Mouse (Mus musculus) brown adipose tissue, adult 24 weeks (tissue): Measurements from ENCODE around the gene Lrpprc. TPM values are rescaled to one million over a fixed set of nuclear protein-coding genes. Genes with fewer than 3 reads are reported as not detected.

ENCODE experiments used
- H3K27ac ChIP-seq: fragments of 200-500 bp; replicated peaks from 2 replicates; pipeline ENCODE4 v1.5.1; 2012; ENCODE audit warnings: low read depth, mild to moderate bottlenecking, low read length
- H3K4me1 ChIP-seq: fragments of 200-500 bp; 2 replicates; pipeline ENCODE4 v1.6.1; 2012; ENCODE audit warnings: low read length, mixed read lengths; ENCODE audit not compliant: control insufficient read depth, insufficient read depth, insufficient read length
- H3K4me3 ChIP-seq: fragments of 200-500 bp; 2 replicates; pipeline ENCODE4 v1.5.1; 2012; ENCODE audit warnings: low read depth, mild to moderate bottlenecking, low read length, moderate library complexity; ENCODE audit not compliant: insufficient read depth
- polyA plus RNA-seq: library from polyadenylated mRNA; stranded (reverse); fragments of >200 nt; gene quantifications from 2 replicates; pipeline ENCODE4 v1.2.4, GENCODE M21; 2012; ENCODE audit not compliant: missing spikeins, insufficient read depth, insufficient read length

Gene Lrpprc
- polyA plus RNA-seq, 1 experiment: 66.6 TPM

DNA sequence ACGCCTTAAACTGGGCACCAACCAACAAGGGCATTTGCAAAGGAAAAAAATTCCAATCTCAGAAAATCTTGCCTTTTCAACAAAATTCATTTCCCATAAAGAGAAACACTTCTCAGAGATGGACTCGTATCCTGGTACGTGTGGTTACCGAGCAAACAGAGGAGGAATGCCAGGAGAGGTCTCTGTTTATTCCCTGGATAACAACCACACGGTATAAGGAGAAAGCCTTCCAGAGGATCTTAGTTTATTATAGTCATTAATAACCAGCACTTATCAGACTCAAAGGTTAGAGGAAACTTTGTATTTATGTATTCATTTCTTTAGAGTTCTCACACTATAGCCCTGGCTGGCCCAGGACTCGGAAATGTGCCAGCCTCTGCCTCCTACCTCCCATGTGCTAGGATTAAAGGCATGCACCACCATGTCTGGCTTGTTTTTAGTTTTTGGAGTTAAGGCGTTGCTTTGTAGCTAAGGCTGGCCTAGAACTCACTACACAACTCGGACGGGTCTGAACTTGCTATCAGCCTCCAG, 42.4 kb downstream of the Lrpprc start:
- H3K4me3 ChIP-seq: no peak overlapping the region
- H3K4me1 ChIP-seq: no peaks in the 10 kb centered on the region
- no peak overlapping the region for H3K27ac ChIP-seq

DNA sequence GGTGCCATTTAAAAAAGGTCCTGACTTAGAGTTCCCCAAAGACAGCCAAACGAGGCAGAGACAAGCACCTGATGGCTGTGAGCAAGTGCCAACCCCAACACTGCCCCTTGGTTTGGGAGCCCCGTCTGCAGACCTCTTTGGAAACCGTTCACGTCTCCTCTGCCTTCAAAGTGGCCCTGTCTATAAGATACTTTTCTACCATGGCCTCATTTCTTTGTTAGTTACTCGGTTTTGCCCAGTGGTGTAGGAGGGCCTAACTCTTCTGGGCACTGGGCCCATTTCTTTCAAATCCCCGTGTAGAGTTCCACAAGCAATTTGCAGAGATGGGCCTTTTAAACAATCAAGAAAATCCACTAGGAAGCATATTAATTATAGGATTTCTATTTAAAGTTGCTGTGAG, 43.4 kb downstream of the Lrpprc start:
- H3K4me3 ChIP-seq: no peak overlapping the region
- no peaks in the 10 kb centered on the region for H3K4me1 ChIP-seq
- no peak overlapping the region for H3K27ac ChIP-seq

GRCm38 (mm10) chr17:84745001-84745400, 45.6 kb downstream of the Lrpprc start:
- H3K4me1 ChIP-seq: no peaks in the 10 kb centered on the region
- no peak overlapping the region for H3K27ac ChIP-seq
- no peak overlapping the region for H3K4me3 ChIP-seq

- Histone ChIP-seq H3K4me1 (no peaks in the 10 kb centered on the region), H3K27ac (no peak overlapping the region), H3K4me3 (no peak overlapping the region)
These were observed 46.3 kb downstream of the Lrpprc start for GRCm38 (mm10) chr17:84744256-84744655.

DNA sequence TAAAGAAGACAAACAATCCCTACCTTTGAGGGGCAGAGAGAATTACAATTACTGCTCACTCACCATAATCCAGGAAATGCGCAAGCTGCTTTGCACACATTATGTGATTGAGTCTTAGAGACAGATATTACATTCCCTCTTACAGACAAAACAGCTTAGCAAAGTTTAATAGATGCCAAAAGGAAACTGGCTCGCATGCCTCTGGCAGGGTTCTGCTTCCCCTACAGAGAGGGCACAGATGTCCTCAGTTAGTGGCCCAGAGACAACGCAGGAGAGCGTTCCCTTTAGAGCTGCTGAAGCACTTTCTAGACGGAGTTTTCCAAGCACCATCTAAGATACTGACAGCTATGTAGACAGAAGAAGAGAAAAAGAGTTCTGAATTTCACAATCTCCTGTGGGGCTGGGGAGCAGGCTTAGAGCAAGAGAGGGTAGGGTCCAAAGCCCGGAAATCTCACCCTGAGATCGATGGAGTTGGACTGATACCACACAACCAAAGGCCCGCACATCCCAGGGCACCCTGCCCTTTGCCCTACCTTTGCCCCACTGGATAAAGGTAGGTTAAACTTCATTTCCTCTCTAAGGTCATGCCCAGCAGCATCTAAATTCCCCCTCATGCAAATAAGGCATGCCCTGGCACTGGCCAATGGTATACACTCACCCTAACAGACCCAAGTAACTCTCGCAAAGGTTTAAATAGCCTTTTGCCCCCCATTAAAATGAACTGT, 52.4 kb downstream of the Lrpprc start:
- Histone ChIP-seq H3K4me1 (no peaks in the 10 kb centered on the region), H3K4me3 (no peak overlapping the region), H3K27ac (no peak overlapping the region)

DNA sequence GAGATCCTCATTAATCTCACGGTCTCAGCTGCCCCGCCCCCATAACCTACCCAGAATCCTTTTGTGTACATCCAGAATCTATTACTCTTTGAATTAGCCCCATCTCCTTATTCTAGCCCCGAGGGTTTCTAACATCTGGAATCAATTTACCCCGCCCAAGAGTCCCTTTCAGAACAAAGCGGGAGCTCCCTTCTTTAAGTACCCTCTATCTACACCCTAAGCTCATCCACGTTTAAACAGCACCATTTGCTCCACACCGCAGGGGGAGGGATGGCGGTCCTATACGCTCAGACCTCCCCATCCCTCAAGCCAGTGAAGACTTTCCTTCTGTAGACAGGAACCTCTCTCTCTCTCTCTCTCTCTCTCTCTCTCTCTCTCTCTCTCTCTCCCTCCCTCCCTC, 53.9 kb downstream of the Lrpprc start:
- H3K27ac ChIP-seq: no peak overlapping the region

DNA sequence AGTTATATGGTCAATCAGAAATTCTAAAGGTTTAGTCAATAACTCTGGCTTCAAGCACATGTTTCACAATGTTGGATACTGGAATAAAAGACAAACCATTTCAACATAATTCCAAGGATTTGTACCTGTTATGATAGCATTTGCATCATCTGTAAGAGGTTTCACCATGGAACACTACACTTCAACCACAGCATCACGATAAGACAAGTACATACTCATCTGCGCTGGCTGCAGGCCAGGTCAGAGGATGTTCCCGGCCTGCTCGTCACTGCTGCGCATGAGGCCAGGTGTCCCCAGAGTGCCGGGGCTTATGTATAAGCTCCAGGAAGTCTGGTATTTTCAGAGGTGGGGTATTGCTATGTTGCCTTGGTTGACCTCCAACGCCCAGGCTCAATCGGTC, 58.0 kb downstream of the Lrpprc start:
- Histone ChIP-seq H3K27ac (no peak overlapping the region), H3K4me1 (no peaks in the 10 kb centered on the region), H3K4me3 (no peak overlapping the region)

More for the DNA sequence above, 53.9 kb downstream of the Lrpprc start:
- H3K4me3 ChIP-seq: no peak overlapping the region
- no peaks in the 10 kb centered on the region for H3K4me1 ChIP-seq

- no peaks in the 10 kb centered on the region for H3K4me1 ChIP-seq
- no peak overlapping the region for H3K4me3 ChIP-seq
- no peak overlapping the region for H3K27ac ChIP-seq
These were observed 59.2 kb downstream of the Lrpprc start for GRCm38 (mm10) chr17:84731361-84731760.

DNA sequence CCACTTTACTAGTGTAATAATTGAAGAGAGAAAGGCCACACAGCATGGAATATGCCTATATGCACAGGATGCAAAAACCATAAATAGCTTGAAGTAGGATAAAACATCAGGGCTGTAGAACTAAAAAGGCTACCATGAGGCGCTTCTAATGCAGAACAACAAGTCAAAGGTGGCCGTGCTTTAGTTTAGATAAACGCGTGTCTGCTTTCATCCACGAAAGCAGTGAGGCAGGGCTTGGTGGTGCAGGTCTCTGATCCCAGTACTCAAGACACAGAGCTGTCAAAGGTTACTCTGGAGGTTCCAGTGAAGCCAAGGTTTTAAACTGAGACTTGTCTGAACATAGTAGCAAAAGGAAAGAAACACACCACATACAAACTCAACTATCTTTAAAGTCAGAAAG, 61.4 kb downstream of the Lrpprc start:
- no peaks in the 10 kb centered on the region for H3K4me1 ChIP-seq
- no peak overlapping the region for H3K4me3 ChIP-seq
- H3K27ac ChIP-seq: no peak overlapping the region

- no peak overlapping the region for H3K27ac ChIP-seq
- H3K4me3 ChIP-seq: no peak overlapping the region
- H3K4me1 ChIP-seq: no peaks in the 10 kb centered on the region
These were observed 62.2 kb downstream of the Lrpprc start for GRCm38 (mm10) chr17:84728201-84728911.

DNA sequence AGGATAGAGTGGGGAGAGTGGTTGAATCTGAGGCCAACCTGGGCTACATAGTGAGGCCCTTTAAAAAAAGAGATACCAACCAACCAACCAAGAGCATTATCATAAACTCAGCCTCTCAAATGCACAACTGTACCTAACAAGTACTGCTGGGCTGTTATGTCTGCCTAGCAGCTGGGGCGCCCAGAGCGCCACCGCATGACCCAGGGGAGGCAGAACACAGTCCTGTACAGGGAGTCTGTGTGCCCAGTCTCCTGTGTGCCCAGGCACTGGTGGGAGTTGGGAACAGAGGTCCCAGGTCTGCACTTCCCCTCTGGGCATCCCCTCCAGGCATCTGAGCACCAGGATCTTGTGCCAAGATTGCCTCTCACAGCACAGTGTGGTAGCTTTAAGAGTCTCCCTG, 65.4 kb downstream of the Lrpprc start:
- Histone ChIP-seq H3K4me1 (no peaks in the 10 kb centered on the region), H3K27ac (no peak overlapping the region), H3K4me3 (no peak overlapping the region)

GRCm38 (mm10) chr17:84724028-84724427, 66.6 kb downstream of the Lrpprc start:
- Histone ChIP-seq H3K4me3 (no peak overlapping the region), H3K27ac (no peak overlapping the region), H3K4me1 (no peaks in the 10 kb centered on the region)

GRCm38 (mm10) chr17:84719105-84719504, 71.5 kb downstream of the Lrpprc start:
- H3K4me3 ChIP-seq: no peak overlapping the region
- H3K4me1 ChIP-seq: no peaks in the 10 kb centered on the region
- H3K27ac ChIP-seq: no peak overlapping the region

DNA sequence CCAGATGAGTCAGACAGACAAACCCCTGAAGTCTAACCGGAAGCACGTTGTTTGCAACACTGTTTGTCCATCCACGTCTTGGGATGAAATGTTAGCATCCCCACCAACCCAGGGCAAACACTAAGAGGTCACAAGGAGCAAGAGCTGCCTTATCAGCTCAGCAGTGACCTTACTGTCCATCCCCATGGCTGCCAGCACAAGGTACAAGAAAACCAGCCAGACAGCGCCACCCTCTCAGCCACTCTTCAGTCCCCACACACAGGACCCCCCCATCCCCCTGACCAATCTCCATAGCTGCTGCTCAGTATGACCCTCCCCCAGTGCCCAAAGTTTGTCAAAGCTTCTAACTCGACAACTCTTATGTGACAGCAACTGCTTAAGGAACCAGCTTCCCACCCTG, 73.2 kb downstream of the Lrpprc start:
- Histone ChIP-seq H3K4me3 (no peak overlapping the region), H3K27ac (no peak overlapping the region), H3K4me1 (no peaks in the 10 kb centered on the region)

DNA sequence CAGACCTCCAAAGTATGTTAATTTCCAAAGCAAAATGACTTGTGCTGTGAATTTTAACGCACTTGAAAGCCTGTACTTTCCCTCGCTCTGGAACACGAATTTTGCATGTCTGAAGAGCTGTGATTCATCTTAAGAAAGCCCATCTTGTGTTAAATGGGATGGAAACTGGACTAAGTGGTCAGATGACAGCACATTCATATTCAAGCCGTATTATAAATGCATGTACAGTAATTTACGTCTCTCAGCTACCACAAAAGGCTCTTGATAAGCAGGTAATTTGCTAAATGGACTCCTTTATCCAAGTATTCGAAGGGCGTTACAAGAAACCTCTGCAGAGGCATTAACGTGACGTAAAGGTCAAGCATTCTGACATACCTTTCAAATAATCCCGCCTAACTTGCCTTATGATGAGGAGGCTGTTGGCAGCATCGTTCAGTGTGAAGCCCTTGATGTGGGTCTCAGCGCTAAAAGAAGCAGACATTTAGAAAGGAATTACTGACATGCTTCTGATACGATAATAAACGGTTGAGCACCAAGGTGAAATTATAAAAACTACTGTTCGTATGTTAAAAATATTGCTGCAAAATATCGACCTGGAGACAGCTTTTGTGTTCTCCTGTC, 74.2 kb downstream of the Lrpprc start:
- H3K4me3 ChIP-seq: no peak overlapping the region
- H3K4me1 ChIP-seq: no peaks in the 10 kb centered on the region
- H3K27ac ChIP-seq: no peak overlapping the region
